Mouse (Mus musculus): ENCODE data around the gene Kars.

The Kars gene

DNA sequence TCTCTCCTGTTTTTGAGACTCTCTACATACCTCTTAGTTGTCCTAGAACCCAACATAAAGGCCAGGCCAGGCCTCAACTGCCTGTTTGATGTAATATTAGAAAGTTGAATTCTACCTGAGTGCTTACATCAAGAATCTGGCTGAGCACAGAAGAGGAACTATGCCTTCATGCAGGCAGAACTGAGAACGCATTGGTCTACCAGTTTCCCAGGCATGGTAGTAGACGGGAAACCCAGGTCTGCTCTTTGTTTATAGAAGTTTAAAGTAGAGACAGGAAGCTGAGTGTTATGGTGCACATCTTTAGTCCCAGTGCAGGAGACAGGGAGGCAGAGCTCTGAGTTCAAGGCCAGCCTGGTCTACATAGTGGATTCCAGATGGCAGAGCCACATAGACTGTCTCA is 64.0 kb downstream of the Kars start:
- no peak for DNase-seq (ENCODE audit: low spot score in 2 of 2)

DNA sequence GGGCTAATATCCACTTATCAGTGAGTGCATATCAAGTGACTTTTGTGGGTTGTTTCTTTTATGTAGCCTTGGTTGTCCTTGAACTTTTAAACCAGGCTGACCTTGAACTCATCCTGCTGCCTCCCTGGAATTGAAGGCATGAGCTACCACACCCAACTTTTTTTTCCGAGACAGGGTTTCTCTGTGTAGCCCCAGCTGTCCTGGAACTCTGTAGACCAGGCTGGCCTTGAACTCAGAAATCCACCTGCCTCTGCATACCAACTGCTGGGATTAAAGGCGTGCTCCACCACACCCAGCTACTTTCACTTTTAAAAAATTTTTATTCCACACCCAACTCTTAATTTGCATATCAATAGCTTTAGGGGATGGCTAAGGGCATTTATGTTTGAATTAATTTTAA is 67.6 kb downstream of the Kars start:
- DNase-seq (ENCODE audit: low spot score in 2 of 2) = no peak

Measured in heart, adult 9 months (tissue).